In the genomic region with DNA sequence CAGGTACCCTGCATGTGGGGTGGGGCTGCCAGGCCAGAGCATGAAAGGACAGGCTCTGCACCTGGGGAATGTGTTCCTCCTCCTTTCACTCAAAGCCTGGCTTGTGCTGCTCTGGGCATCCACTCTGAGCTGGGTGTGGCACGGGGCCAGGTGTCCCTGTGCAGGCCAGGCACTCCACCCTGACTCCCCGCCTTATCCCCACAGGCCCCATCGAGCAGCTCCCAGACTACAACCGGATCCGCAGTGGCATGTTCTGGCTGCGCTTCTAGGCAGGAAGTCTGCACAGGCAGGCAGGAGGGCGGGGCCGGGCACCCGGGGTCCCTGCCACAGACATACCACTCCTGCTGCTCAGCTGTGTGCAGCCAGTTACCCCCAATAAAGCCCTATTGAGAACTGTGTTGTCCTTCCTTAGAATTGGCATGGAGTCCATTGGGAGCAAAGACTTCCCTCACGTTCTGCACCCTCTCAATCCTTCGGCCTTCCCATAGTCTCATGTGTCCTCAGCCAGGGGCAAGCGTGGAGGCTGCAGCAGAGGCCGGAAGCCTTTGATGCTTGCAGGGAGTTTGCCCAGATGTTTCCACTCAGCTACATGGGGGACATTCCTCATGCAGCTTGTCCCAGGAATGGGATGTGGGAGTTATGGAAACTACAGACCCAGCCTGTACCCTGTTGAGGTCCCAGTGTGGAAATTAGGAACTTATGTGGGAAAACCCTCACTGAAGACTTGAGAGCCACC, we compare ENCODE assay signal across 9 mouse cellular contexts. TPM values are rescaled to one million over a fixed set of nuclear protein-coding genes. Genes with fewer than 3 reads are reported as not detected.
DNase-seq lines count a peak whose midpoint lies in the region; ATAC-seq and TF ChIP-seq lines count a peak whose summit lies in the region.
"Had no signal": no experiment of that assay in that cellular context is flagged by ENCODE, and none has a peak within 500 bp of the region (broad histone marks: within the 10 kb centered on the region; RNA-seq: fewer than 3 reads in every experiment).

No protein-coding gene starts in this region.

- no peak overlapping the region for H3K4me3 ChIP-seq in midbrain, embryonic 10.5 days
- no peak overlapping the region for H3K4me3 ChIP-seq in midbrain, embryonic 15.5 days
- peak overlapping the region; percentile 11; the same call in 1 of the 2 replicates for H3K4me3 ChIP-seq in gastrocnemius, adult 2 months
- H3K4me3 ChIP-seq in kidney, adult 2 months (ENCODE audit: insufficient read depth, low read depth, low read length) = no peak overlapping the region
- H3K4me3 ChIP-seq in stomach, embryonic 14.5 days (ENCODE audit: low read depth, low read length) = no peak overlapping the region

- ATAC-seq in midbrain, embryonic 15.5 days (replicated peaks) = no peak
- peak; percentile 72; the same call in 1 of the 2 replicates for ATAC-seq in stomach, embryonic 14.5 days (ENCODE audit: insufficient number of reproducible peaks, insufficient read depth, low FRiP score, low read depth)

- H3K9ac ChIP-seq in midbrain, embryonic 15.5 days = no peak overlapping the region
- H3K9ac ChIP-seq in stomach, embryonic 14.5 days (replicated peaks; ENCODE audit: low read depth, low read length) = no peak overlapping the region

- DNase-seq in midbrain, embryonic 10.5 days (ENCODE audit: low spot score) = peak; percentile 48
- DNase-seq in gastrocnemius, adult 2 months = peak; percentile 82
- DNase-seq in kidney, adult 2 months = peak; percentile 31
- DNase-seq in yolk sac, embryonic 10.5 days (ENCODE audit: low spot score) = no peak
- DNase-seq in frontal cortex, adult 2 months (ENCODE audit: extremely low spot score in 1 of 2, low spot score in 1 of 2) = no peak
- no peak for DNase-seq in natural killer cell, adult 2 months (ENCODE audit: low spot score in 2 of 2)

- peaks cover 18% of the 10 kb centered on the region for H3K4me1 ChIP-seq in midbrain, embryonic 10.5 days
- H3K4me1 ChIP-seq in midbrain, embryonic 15.5 days = no peaks in the 10 kb centered on the region
- no peaks in the 10 kb centered on the region for H3K4me1 ChIP-seq in kidney, adult 2 months (ENCODE audit: control insufficient read depth, insufficient read depth, low read length)
- H3K4me1 ChIP-seq in stomach, embryonic 14.5 days (ENCODE audit: control insufficient read depth, insufficient read depth, low read length) = peaks cover 5% of the 10 kb centered on the region; the same call in 1 of the 2 replicates

- H3K36me3 ChIP-seq in midbrain, embryonic 10.5 days = peaks cover 69% of the 10 kb centered on the region
- H3K36me3 ChIP-seq in midbrain, embryonic 15.5 days (replicated peaks) = peaks cover 58% of the 10 kb centered on the region
- H3K36me3 ChIP-seq in kidney, adult 2 months (ENCODE audit: control insufficient read depth, insufficient read depth, low read length) = peaks cover 9% of the 10 kb centered on the region
- peaks cover 54% of the 10 kb centered on the region for H3K36me3 ChIP-seq in stomach, embryonic 14.5 days (ENCODE audit: control insufficient read depth, insufficient read depth, low read length)

- WGBS in midbrain, embryonic 10.5 days = 75% methylated on average over 13 of the region's 13 CpGs
- WGBS in midbrain, embryonic 15.5 days = 93% methylated on average over 13 of the region's 13 CpGs
- 58% methylated on average over 13 of the region's 13 CpGs for WGBS in kidney, adult 2 months
- WGBS in stomach, embryonic 14.5 days = 58% methylated on average over 13 of the region's 13 CpGs

- H3K27ac ChIP-seq in midbrain, embryonic 10.5 days (replicated peaks) = no peak overlapping the region; the same call in 1 of the 2 replicates
- no peak overlapping the region for H3K27ac ChIP-seq in midbrain, embryonic 15.5 days
- peak overlapping the region; percentile 79 for H3K27ac ChIP-seq in gastrocnemius, adult 2 months
- H3K27ac ChIP-seq in kidney, adult 2 months (ENCODE audit: insufficient read depth, low read depth, low read length) = no peak overlapping the region
- H3K27ac ChIP-seq in stomach, embryonic 14.5 days (ENCODE audit: low read length) = peak overlapping the region; percentile 57

- TF ChIP-seq POLR2A in kidney, adult 2 months (IDR thresholded peaks at IDR 0.05; ENCODE audit: low read depth, low read length) = no peak

- no peaks in the 10 kb centered on the region for H3K9me3 ChIP-seq in midbrain, embryonic 10.5 days (replicated peaks)
- no peaks in the 10 kb centered on the region for H3K9me3 ChIP-seq in midbrain, embryonic 15.5 days
- H3K9me3 ChIP-seq in stomach, embryonic 14.5 days (ENCODE audit: control insufficient read depth, low read depth, low read length) = no peaks in the 10 kb centered on the region

- H3K27me3 ChIP-seq in midbrain, embryonic 10.5 days (ENCODE audit: low read depth, poor library complexity, severe bottlenecking) = peaks cover 25% of the 10 kb centered on the region
- peaks cover 21% of the 10 kb centered on the region for H3K27me3 ChIP-seq in midbrain, embryonic 15.5 days (replicated peaks)
- H3K27me3 ChIP-seq in kidney, adult 2 months (replicated peaks; ENCODE audit: control insufficient read depth, insufficient read depth, low read length) = no peaks in the 10 kb centered on the region
- H3K27me3 ChIP-seq in stomach, embryonic 14.5 days (ENCODE audit: control insufficient read depth, insufficient read depth, low read length) = no peaks in the 10 kb centered on the region

- H3K4me2 ChIP-seq in midbrain, embryonic 15.5 days = no peak overlapping the region
- H3K4me2 ChIP-seq in stomach, embryonic 14.5 days (replicated peaks; ENCODE audit: low read depth, low read length) = no peak overlapping the region

- TF ChIP-seq CTCF in gastrocnemius, adult 2 months (IDR thresholded peaks at IDR 0.05) = no peak
- no peak for TF ChIP-seq CTCF in kidney, adult 2 months (conservative IDR thresholded peaks at IDR 0.05; ENCODE audit: insufficient read depth, insufficient read length, low read depth, low read length)

- intact Hi-C loops in gastrocnemius, adult 2 months (cut with DNase I) = no loop called here

RNA-seq across cellular contexts. Expression of a gene that starts 4.0 kb away (rescaled TPM):
- 2.3 and 2.4 TPM in 2 replicates for polyA plus RNA-seq in midbrain, embryonic 10.5 days (2016; fragmentation: Nextera tagmentation; extraction: Ambion mirVana)
- 2.5 and 2.7 TPM in 2 replicates for polyA plus RNA-seq in midbrain, embryonic 15.5 days (2015; fragmentation: Nextera tagmentation; extraction: Ambion mirVana)
- 1 to 10 TPM in 1 of 2 experiments, under 1 TPM in 1; 0.95 to 3.0 TPM for total RNA-seq in gastrocnemius, adult 2 months (2021)
- 1.8 and 2.3 TPM in 2 replicates for polyA plus RNA-seq in kidney, adult 2 months (2012; rRNA removed)
- polyA plus RNA-seq in stomach, embryonic 14.5 days (2014; fragmentation: Nextera tagmentation; extraction: Ambion mirVana) = 4.1 and 4.5 TPM in 2 replicates
- 12.1 and 13.2 TPM in 2 replicates for polyA plus RNA-seq in frontal cortex, adult 2 months (2012; rRNA removed)

RNA-seq across cellular contexts. Expression of a gene that starts 13.0 kb away (rescaled TPM):
- 490 and 491 TPM in 2 replicates for polyA plus RNA-seq in midbrain, embryonic 10.5 days (2016; fragmentation: Nextera tagmentation; extraction: Ambion mirVana)
- polyA plus RNA-seq in midbrain, embryonic 15.5 days (2015; fragmentation: Nextera tagmentation; extraction: Ambion mirVana) = 443 and 465 TPM in 2 replicates
- 1,000 to 10,000 TPM in 1 of 2 experiments, 100 to 1,000 TPM in 1; 834 to 1,182 TPM for total RNA-seq in gastrocnemius, adult 2 months (2021)
- 1,190 and 1,260 TPM in 2 replicates for polyA plus RNA-seq in kidney, adult 2 months (2012; rRNA removed)
- polyA plus RNA-seq in stomach, embryonic 14.5 days (2014; fragmentation: Nextera tagmentation; extraction: Ambion mirVana) = 456 and 466 TPM in 2 replicates
- polyA plus RNA-seq in frontal cortex, adult 2 months (2012; rRNA removed) = 467 and 477 TPM in 2 replicates

RNA-seq across cellular contexts. Expression of a gene that starts 35.0 kb away (rescaled TPM):
- not detected in 2 replicates for polyA plus RNA-seq in midbrain, embryonic 10.5 days (2016; fragmentation: Nextera tagmentation; extraction: Ambion mirVana)
- polyA plus RNA-seq in midbrain, embryonic 15.5 days (2015; fragmentation: Nextera tagmentation; extraction: Ambion mirVana) = 0.18 and 0.24 TPM in 2 replicates
- total RNA-seq in gastrocnemius, adult 2 months (2021) = not detected
- 0.08 TPM in 1 of 2 replicates, not detected in the other for polyA plus RNA-seq in kidney, adult 2 months (2012; rRNA removed)
- not detected in 2 replicates for polyA plus RNA-seq in stomach, embryonic 14.5 days (2014; fragmentation: Nextera tagmentation; extraction: Ambion mirVana)
- 0.50 TPM in 2 replicates for polyA plus RNA-seq in frontal cortex, adult 2 months (2012; rRNA removed)
- total RNA-seq: left cerebral cortex, postnatal 10 days had no signal

RNA-seq across cellular contexts. Expression of a gene that starts 36.4 kb away (rescaled TPM):
- not detected in 2 replicates for polyA plus RNA-seq in midbrain, embryonic 10.5 days (2016; fragmentation: Nextera tagmentation; extraction: Ambion mirVana)
- not detected in 2 replicates for polyA plus RNA-seq in midbrain, embryonic 15.5 days (2015; fragmentation: Nextera tagmentation; extraction: Ambion mirVana)
- total RNA-seq in gastrocnemius, adult 2 months (2021) = 1 to 10 TPM in 1 of 2 experiments, under 1 TPM in 1; 0.47 to 1.1 TPM
- polyA plus RNA-seq in kidney, adult 2 months (2012; rRNA removed) = 0.11 and 0.18 TPM in 2 replicates
- polyA plus RNA-seq in stomach, embryonic 14.5 days (2014; fragmentation: Nextera tagmentation; extraction: Ambion mirVana) = 0.45 TPM in 1 of 2 replicates, not detected in the other
- 0.38 and 0.92 TPM in 2 replicates for polyA plus RNA-seq in frontal cortex, adult 2 months (2012; rRNA removed)

RNA-seq across cellular contexts. Expression of a gene that starts 42.2 kb away (rescaled TPM):
- 11.9 and 13.9 TPM in 2 replicates for polyA plus RNA-seq in midbrain, embryonic 10.5 days (2016; fragmentation: Nextera tagmentation; extraction: Ambion mirVana)
- polyA plus RNA-seq in midbrain, embryonic 15.5 days (2015; fragmentation: Nextera tagmentation; extraction: Ambion mirVana) = 33.7 and 36.7 TPM in 2 replicates
- 10 to 100 TPM; 26.4 to 58.3 TPM for total RNA-seq in gastrocnemius, adult 2 months (2021)
- 10.6 and 11.3 TPM in 2 replicates for polyA plus RNA-seq in kidney, adult 2 months (2012; rRNA removed)
- polyA plus RNA-seq in stomach, embryonic 14.5 days (2014; fragmentation: Nextera tagmentation; extraction: Ambion mirVana) = 7.9 and 8.5 TPM in 2 replicates
- polyA plus RNA-seq in frontal cortex, adult 2 months (2012; rRNA removed) = 17.9 and 18.1 TPM in 2 replicates

Comparison
In these comparisons a context has a peak if more than half of its experiments do, and no peak if none do; other contexts are left out.
1. DNase-seq: peak in midbrain, embryonic 10.5 days (single experiment), gastrocnemius, adult 2 months (single experiment) and kidney, adult 2 months (single experiment); none in yolk sac, embryonic 10.5 days (single experiment), frontal cortex, adult 2 months (0 of 2) and natural killer cell, adult 2 months (0 of 2).
2. H3K27ac ChIP-seq: peak in gastrocnemius, adult 2 months (single experiment) and stomach, embryonic 14.5 days (single experiment); none in midbrain, embryonic 10.5 days (single experiment), midbrain, embryonic 15.5 days (single experiment) and kidney, adult 2 months (single experiment).